Mouse (Mus musculus): ENCODE data around the gene Ndufs7. TPM values are rescaled to one million over a fixed set of nuclear protein-coding genes. Genes with fewer than 3 reads are reported as not detected.
A peak's percentile ranks its signal among the peaks of the same experiment; 100 is the strongest.

Ndufs7 gene
- total and polyA plus RNA-seq, 2 experiments from 2014 or later = 193 to 358 TPM

- no peak for ATAC-seq (ENCODE audit: low FRiP score)
- no peak overlapping the region for H3K4me2 ChIP-seq (ENCODE audit: low read depth, low read length, poor library complexity, severe bottlenecking)
- no peaks in the 10 kb centered on the region for H3K9me3 ChIP-seq (ENCODE audit: low read length)
- no peak overlapping the region for H3K4me3 ChIP-seq (ENCODE audit: low read depth, low read length)
- peaks cover 24% of the 10 kb centered on the region for H3K4me1 ChIP-seq (ENCODE audit: insufficient read depth, low read length)
- DNase-seq (ENCODE audit: low spot score) = no peak
- WGBS = 36% methylated on average over 25 of the region's 25 CpGs
- peak overlapping the region; percentile 44; the same call in 1 of the 2 replicates for H3K9ac ChIP-seq (replicated peaks; ENCODE audit: low read length, poor library complexity, severe bottlenecking)
- H3K27me3 ChIP-seq (ENCODE audit: insufficient read depth, low read length) = no peaks in the 10 kb centered on the region
- peaks cover 58% of the 10 kb centered on the region for H3K36me3 ChIP-seq (ENCODE audit: insufficient read depth, low read length)
- H3K27ac ChIP-seq (ENCODE audit: low read depth, low read length) = no peak overlapping the region; the same call in 1 of the 2 replicates
- no peak for TF ChIP-seq CTCF (IDR thresholded peaks at IDR 0.05)
Observed at GRCm38 (mm10) chr10:80304862-80305261, 55.9 kb downstream of the Ndufs7 start.

Small RNA genes within 50 kb of the gene (microRNA-seq; reads per million reads assigned to microRNA genes)
- not detected for gene Mir6911 (ENCODE audit: borderline number of aligned reads)

Other genes starting within 250 kb of the Ndufs7 start
- gene Arhgap45, start 232.5 kb upstream of the Ndufs7 start, total RNA-seq (2014; rRNA removed) = 1.7 and 2.4 TPM in 2 replicates
- 1.2 and 1.6 TPM in 2 replicates for gene Arhgap45, start 232.5 kb upstream of the Ndufs7 start, polyA plus RNA-seq (2015; fragmentation: Nextera tagmentation; extraction: Ambion mirVana)
- gene Polr2e, start 209.3 kb upstream of the Ndufs7 start, total RNA-seq (2014; rRNA removed) = 66.4 and 76.0 TPM in 2 replicates
- gene Polr2e, start 209.3 kb upstream of the Ndufs7 start, polyA plus RNA-seq (2015; fragmentation: Nextera tagmentation; extraction: Ambion mirVana) = 126 and 135 TPM in 2 replicates
- 350 TPM in 2 replicates for gene Gpx4, start 202.0 kb upstream of the Ndufs7 start, total RNA-seq (2014; rRNA removed)
- gene Gpx4, start 202.0 kb upstream of the Ndufs7 start, polyA plus RNA-seq (2015; fragmentation: Nextera tagmentation; extraction: Ambion mirVana) = 635 and 741 TPM in 2 replicates
- gene Sbno2, start 143.6 kb upstream of the Ndufs7 start, total RNA-seq (2014; rRNA removed) = 24.3 TPM in 2 replicates
- gene Sbno2, start 143.6 kb upstream of the Ndufs7 start, polyA plus RNA-seq (2015; fragmentation: Nextera tagmentation; extraction: Ambion mirVana) = 7.6 TPM in 2 replicates
- 84.0 and 97.3 TPM in 2 replicates for gene Stk11, start 133.3 kb upstream of the Ndufs7 start, total RNA-seq (2014; rRNA removed)
- 12.3 and 12.4 TPM in 2 replicates for gene Stk11, start 133.3 kb upstream of the Ndufs7 start, polyA plus RNA-seq (2015; fragmentation: Nextera tagmentation; extraction: Ambion mirVana)
- gene Atp5d, start 110.5 kb upstream of the Ndufs7 start, total RNA-seq (2014; rRNA removed) = 231 and 259 TPM in 2 replicates
- 607 and 661 TPM in 2 replicates for gene Atp5d, start 110.5 kb upstream of the Ndufs7 start, polyA plus RNA-seq (2015; fragmentation: Nextera tagmentation; extraction: Ambion mirVana)
- 273 and 276 TPM in 2 replicates for gene Cbarp, start 108.3 kb upstream of the Ndufs7 start, total RNA-seq (2014; rRNA removed)
- gene Cbarp, start 108.3 kb upstream of the Ndufs7 start, polyA plus RNA-seq (2015; fragmentation: Nextera tagmentation; extraction: Ambion mirVana) = 120 and 121 TPM in 2 replicates
- 114 and 143 TPM in 2 replicates for gene Midn, start 100.8 kb upstream of the Ndufs7 start, total RNA-seq (2014; rRNA removed)
- 16.3 and 17.2 TPM in 2 replicates for gene Midn, start 100.8 kb upstream of the Ndufs7 start, polyA plus RNA-seq (2015; fragmentation: Nextera tagmentation; extraction: Ambion mirVana)
- 315 and 337 TPM in 2 replicates for gene Cirbp, start 83.1 kb upstream of the Ndufs7 start, total RNA-seq (2014; rRNA removed)
- 760 and 829 TPM in 2 replicates for gene Cirbp, start 83.1 kb upstream of the Ndufs7 start, polyA plus RNA-seq (2015; fragmentation: Nextera tagmentation; extraction: Ambion mirVana)
- gene 1600002K03Rik, start 76.2 kb upstream of the Ndufs7 start, total RNA-seq (2014; rRNA removed) = 2.3 and 2.8 TPM in 2 replicates
- 4.1 and 5.3 TPM in 2 replicates for gene 1600002K03Rik, start 76.2 kb upstream of the Ndufs7 start, polyA plus RNA-seq (2015; fragmentation: Nextera tagmentation; extraction: Ambion mirVana)
- 45.1 and 51.1 TPM in 2 replicates for gene Efna2, start 69.6 kb upstream of the Ndufs7 start, total RNA-seq (2014; rRNA removed)
- gene Efna2, start 69.6 kb upstream of the Ndufs7 start, polyA plus RNA-seq (2015; fragmentation: Nextera tagmentation; extraction: Ambion mirVana) = 52.1 and 58.4 TPM in 2 replicates
- 45.1 and 60.9 TPM in 2 replicates for gene Mum1, start 22.7 kb upstream of the Ndufs7 start, total RNA-seq (2014; rRNA removed)
- gene Mum1, start 22.7 kb upstream of the Ndufs7 start, polyA plus RNA-seq (2015; fragmentation: Nextera tagmentation; extraction: Ambion mirVana) = 42.4 and 49.6 TPM in 2 replicates
- gene Gamt, start 11.9 kb downstream of the Ndufs7 start, total RNA-seq (2014; rRNA removed) = 12.5 and 14.3 TPM in 2 replicates
- 16.8 and 19.6 TPM in 2 replicates for gene Gamt, start 11.9 kb downstream of the Ndufs7 start, polyA plus RNA-seq (2015; fragmentation: Nextera tagmentation; extraction: Ambion mirVana)
- gene Dazap1, start 12.4 kb downstream of the Ndufs7 start, total RNA-seq (2014; rRNA removed) = 107 and 109 TPM in 2 replicates
- 34.2 and 34.5 TPM in 2 replicates for gene Dazap1, start 12.4 kb downstream of the Ndufs7 start, polyA plus RNA-seq (2015; fragmentation: Nextera tagmentation; extraction: Ambion mirVana)
- 971 and 1,162 TPM in 2 replicates for gene Rps15, start 43.3 kb downstream of the Ndufs7 start, total RNA-seq (2014; rRNA removed)
- 633 and 645 TPM in 2 replicates for gene Rps15, start 43.3 kb downstream of the Ndufs7 start, polyA plus RNA-seq (2015; fragmentation: Nextera tagmentation; extraction: Ambion mirVana)
- 370 and 395 TPM in 2 replicates for gene Apc2, start 46.9 kb downstream of the Ndufs7 start, total RNA-seq (2014; rRNA removed)
- gene Apc2, start 46.9 kb downstream of the Ndufs7 start, polyA plus RNA-seq (2015; fragmentation: Nextera tagmentation; extraction: Ambion mirVana) = 95.3 and 110 TPM in 2 replicates
- 15.6 and 23.1 TPM in 2 replicates for gene 2310011J03Rik, start 71.4 kb downstream of the Ndufs7 start, total RNA-seq (2014; rRNA removed)
- 26.5 and 29.6 TPM in 2 replicates for gene 2310011J03Rik, start 71.4 kb downstream of the Ndufs7 start, polyA plus RNA-seq (2015; fragmentation: Nextera tagmentation; extraction: Ambion mirVana)
- 5.2 and 7.5 TPM in 2 replicates for gene Pcsk4, start 80.4 kb downstream of the Ndufs7 start, total RNA-seq (2014; rRNA removed)
- gene Pcsk4, start 80.4 kb downstream of the Ndufs7 start, polyA plus RNA-seq (2015; fragmentation: Nextera tagmentation; extraction: Ambion mirVana) = 12.6 and 14.6 TPM in 2 replicates
- gene Reep6, start 80.8 kb downstream of the Ndufs7 start, total RNA-seq (2014; rRNA removed) = 3.8 and 5.3 TPM in 2 replicates
- gene Reep6, start 80.8 kb downstream of the Ndufs7 start, polyA plus RNA-seq (2015; fragmentation: Nextera tagmentation; extraction: Ambion mirVana) = 7.0 and 7.8 TPM in 2 replicates
- 0.71 and 0.77 TPM in 2 replicates for gene Adamtsl5, start 99.3 kb downstream of the Ndufs7 start, total RNA-seq (2014; rRNA removed)
- 0.62 and 0.71 TPM in 2 replicates for gene Adamtsl5, start 99.3 kb downstream of the Ndufs7 start, polyA plus RNA-seq (2015; fragmentation: Nextera tagmentation; extraction: Ambion mirVana)
- gene Plk5, start 107.3 kb downstream of the Ndufs7 start, total RNA-seq (2014; rRNA removed) = 17.5 and 23.1 TPM in 2 replicates
- 12.5 and 12.8 TPM in 2 replicates for gene Plk5, start 107.3 kb downstream of the Ndufs7 start, polyA plus RNA-seq (2015; fragmentation: Nextera tagmentation; extraction: Ambion mirVana)
- 118 and 147 TPM in 2 replicates for gene Mex3d, start 138.5 kb downstream of the Ndufs7 start, total RNA-seq (2014; rRNA removed)
- 12.5 and 13.9 TPM in 2 replicates for gene Mex3d, start 138.5 kb downstream of the Ndufs7 start, polyA plus RNA-seq (2015; fragmentation: Nextera tagmentation; extraction: Ambion mirVana)
- 30.4 and 47.0 TPM in 2 replicates for gene Mbd3, start 150.4 kb downstream of the Ndufs7 start, total RNA-seq (2014; rRNA removed)
- 154 and 157 TPM in 2 replicates for gene Mbd3, start 150.4 kb downstream of the Ndufs7 start, polyA plus RNA-seq (2015; fragmentation: Nextera tagmentation; extraction: Ambion mirVana)
- gene Uqcr11, start 157.7 kb downstream of the Ndufs7 start, total RNA-seq (2014; rRNA removed) = 295 and 379 TPM in 2 replicates
- gene Uqcr11, start 157.7 kb downstream of the Ndufs7 start, polyA plus RNA-seq (2015; fragmentation: Nextera tagmentation; extraction: Ambion mirVana) = 638 and 795 TPM in 2 replicates
- 69.6 and 91.1 TPM in 2 replicates for gene Tcf3, start 184.5 kb downstream of the Ndufs7 start, total RNA-seq (2014; rRNA removed)
- gene Tcf3, start 184.5 kb downstream of the Ndufs7 start, polyA plus RNA-seq (2015; fragmentation: Nextera tagmentation; extraction: Ambion mirVana) = 24.8 and 25.1 TPM in 2 replicates
- 2.8 and 3.1 TPM in 2 replicates for gene Onecut3, start 245.7 kb downstream of the Ndufs7 start, total RNA-seq (2014; rRNA removed)
- 0.69 and 0.89 TPM in 2 replicates for gene Onecut3, start 245.7 kb downstream of the Ndufs7 start, polyA plus RNA-seq (2015; fragmentation: Nextera tagmentation; extraction: Ambion mirVana)